Mouse (Mus musculus) common myeloid progenitor, adult 5-6 weeks (primary cell): ENCODE results near the gene Armc7. TPM values are rescaled to one million over a fixed set of nuclear protein-coding genes. Genes with fewer than 3 reads are reported as not detected.
"Not testable (repeated sequence)": the region's sequence is repeated elsewhere in the genome, so short reads cannot be mapped to it uniquely, and the experiment has no call there.

Source experiments
- ATAC-seq: replicated peaks from 2 replicates; pipeline ENCODE4 v1.8.0; 2016; ENCODE audit warnings: low read depth, mild to moderate bottlenecking, moderate TSS enrichment, inconsistent platforms; ENCODE audit not compliant: poor library complexity, severe bottlenecking
- total RNA-seq: library from RNA; stranded (forward); fragments of 200-1000, 187-1606 nt; gene quantifications from 2 replicates; pipeline ENCODE4 v1.2.3, GENCODE M21; 2017

The Armc7 gene
- total RNA-seq, 1 experiment from 2014 or later, result 4.2 TPM

DNA sequence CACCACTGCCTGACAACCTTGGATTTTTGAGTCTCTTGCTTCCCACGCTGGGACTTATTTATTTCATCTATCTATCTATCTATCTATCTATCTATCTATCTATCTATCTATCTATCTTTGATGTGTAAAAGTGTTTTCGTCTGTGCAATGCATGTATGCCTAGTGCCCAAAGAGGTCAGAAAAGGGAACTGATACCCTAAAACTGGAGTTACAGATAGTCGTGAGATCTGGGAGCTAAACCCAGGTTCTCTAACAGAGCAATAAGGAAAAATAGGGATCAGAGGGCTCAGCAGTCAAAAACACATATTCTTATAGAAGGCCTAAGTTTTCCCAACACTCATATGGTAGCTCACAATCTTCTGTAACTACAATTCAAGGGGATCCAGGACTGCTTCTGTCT lies 44.1 kb downstream of the Armc7 start:
- ATAC-seq, result no peak

DNA sequence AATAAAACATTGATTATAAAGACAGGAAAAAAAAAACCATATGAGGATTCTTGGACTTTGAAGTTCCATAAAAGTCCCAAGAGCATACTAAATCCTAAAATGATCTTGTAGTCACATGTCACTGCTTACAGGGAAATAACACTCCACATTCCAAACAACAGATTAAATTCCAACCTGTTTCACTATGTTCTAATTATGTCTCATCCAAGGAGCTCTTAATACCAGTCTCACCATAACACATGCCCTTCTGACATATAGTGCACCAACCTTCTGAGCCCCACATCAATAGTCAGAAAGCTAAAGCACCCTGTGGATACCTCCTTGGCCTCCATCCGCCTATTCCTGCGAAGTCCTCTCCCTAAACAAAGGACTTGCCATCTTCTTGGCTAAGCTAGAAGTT lies 44.8 kb downstream of the Armc7 start:
- ATAC-seq, result no peak

DNA sequence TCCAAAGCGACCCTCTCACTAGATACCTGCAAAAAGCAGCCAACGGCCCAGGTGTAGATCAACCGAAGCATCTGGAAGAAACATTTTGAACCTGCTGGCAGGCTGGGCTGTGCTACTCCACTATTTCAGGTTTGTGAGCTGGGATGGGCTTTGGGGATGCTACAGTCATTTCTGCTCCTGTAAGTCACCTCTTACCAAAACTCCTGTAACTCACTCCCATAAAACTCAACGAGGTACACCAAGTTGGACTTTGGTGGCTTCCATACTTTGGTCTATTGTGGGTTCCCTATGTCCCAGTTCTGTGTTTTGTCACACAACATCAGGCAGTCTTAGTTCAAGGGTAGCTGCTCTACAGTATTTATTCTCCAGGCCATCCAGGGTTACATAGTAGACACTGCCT lies 45.6 kb downstream of the Armc7 start:
- no peak for ATAC-seq

- no peak for ATAC-seq
These were observed 46.8 kb downstream of the Armc7 start for GRCm38 (mm10) chr11:115522238-115522637.

- no peak for ATAC-seq
These were observed 47.2 kb downstream of the Armc7 start for GRCm38 (mm10) chr11:115522703-115523102.

DNA sequence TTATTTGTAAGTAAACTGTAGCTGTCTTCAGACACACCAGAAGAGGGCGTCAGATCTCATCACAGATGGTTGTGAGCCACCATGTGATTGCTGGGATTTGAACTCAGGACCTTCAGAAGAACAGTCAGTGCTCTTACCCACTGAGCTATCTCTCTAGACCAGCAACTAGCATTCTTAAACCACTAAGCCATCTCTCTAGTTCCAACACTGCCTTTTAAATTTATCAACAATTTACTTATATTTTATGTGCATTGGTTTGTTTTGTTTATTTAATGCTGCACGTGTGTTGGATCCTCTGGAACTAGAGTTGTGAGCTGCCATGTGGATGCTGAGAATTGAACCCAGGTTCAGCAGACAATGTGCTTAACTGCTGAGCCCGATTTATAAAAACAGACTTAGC lies 51.0 kb downstream of the Armc7 start:
- not testable (repeated sequence) for ATAC-seq

DNA sequence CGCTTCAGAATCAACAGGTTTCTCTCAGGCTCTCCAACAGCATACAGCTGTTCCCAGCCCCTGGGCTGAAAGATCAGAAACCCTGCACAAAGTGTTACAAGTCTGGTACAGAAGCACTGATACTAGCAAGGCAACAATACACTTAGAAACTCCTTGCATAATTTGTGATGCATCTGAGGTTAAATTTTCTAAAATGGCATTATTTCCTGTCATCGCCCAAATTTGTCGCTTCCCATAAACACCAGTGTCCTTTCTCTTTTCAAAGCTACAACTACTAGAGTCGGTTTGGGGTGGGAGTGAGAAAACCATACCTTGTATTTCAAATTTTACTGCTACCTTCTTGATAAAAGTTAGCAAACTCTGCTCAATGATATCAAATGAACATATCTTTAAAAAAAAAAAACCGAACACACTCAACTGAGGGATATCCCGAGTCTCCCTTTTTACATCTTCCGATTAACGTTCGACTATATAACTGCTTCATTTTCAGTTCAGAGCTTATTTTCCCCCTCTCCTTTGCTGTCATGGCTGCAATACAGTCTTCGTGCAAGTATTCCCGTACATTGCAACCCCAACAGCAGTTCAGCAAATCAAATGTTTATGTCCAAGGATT lies 59.4 kb downstream of the Armc7 start:
- no peak for ATAC-seq

- ATAC-seq, result peak; percentile 6; the same call in 1 of the 2 replicates
These were observed 60.1 kb downstream of the Armc7 start for GRCm38 (mm10) chr11:115535401-115536037.

- ATAC-seq, result peak; percentile 94
These were observed 60.7 kb downstream of the Armc7 start, which contains the start of gene Sumo2 for GRCm38 (mm10) chr11:115536038-115536681. Gene Sumo2 (minus strand): TSS chr11:115536276.

- ATAC-seq, result no peak
These were observed 61.5 kb downstream of the Armc7 start for GRCm38 (mm10) chr11:115536856-115537568.

DNA sequence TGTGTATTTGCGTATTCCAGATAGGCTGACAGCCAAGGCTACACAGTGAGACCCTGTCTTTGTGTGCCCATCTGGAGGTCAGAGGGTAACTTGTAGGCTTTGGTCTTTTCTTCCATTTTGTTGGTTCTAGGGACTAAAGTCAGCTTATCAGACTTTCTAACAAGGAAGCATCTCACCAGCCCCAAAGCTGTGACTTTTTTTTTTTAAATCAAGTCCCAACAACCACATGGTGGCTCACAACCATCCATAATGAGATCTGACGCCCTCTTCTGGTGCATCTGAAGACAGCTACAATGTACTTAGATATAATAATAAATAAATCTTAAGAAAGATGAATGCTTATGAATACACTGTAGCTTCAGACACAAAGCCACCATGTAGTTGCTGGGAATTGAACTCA lies 62.6 kb downstream of the Armc7 start:
- 0 out of 2 replicates have a peak, but pooled peaks have one; percentile 17 for ATAC-seq

Other genes starting within 250 kb of the Armc7 start
- not detected in 2 replicates for gene Grin2c, start 208.4 kb upstream of the Armc7 start, total RNA-seq
- 21.5 and 29.1 TPM in 2 replicates for gene Fdxr, start 198.6 kb upstream of the Armc7 start, total RNA-seq
- 0.73 and 1.6 TPM in 2 replicates for gene Fads6, start 178.0 kb upstream of the Armc7 start, total RNA-seq
- not detected in 2 replicates for gene Otop2, start 168.5 kb upstream of the Armc7 start, total RNA-seq
- gene Ush1g, start 153.6 kb upstream of the Armc7 start, total RNA-seq, result not detected in 2 replicates
- not detected in 2 replicates for gene Otop3, start 140.9 kb upstream of the Armc7 start, total RNA-seq
- 1.9 TPM in 1 of 2 replicates, not detected in the other for gene Hid1, start 107.9 kb upstream of the Armc7 start, total RNA-seq
- 0.18 TPM in 1 of 2 replicates, not detected in the other for gene Cdr2l, start 93.8 kb upstream of the Armc7 start, total RNA-seq
- gene Mrpl58, start 71.9 kb upstream of the Armc7 start, total RNA-seq, result 67.7 and 94.1 TPM in 2 replicates
- gene Atp5h, start 55.7 kb upstream of the Armc7 start, total RNA-seq, result 531 and 684 TPM in 2 replicates
- 12.3 and 15.4 TPM in 2 replicates for gene Kctd2, start 55.5 kb upstream of the Armc7 start, total RNA-seq
- gene Trim80, start 35.1 kb upstream of the Armc7 start, total RNA-seq, result not detected in 2 replicates
- gene Slc16a5, start 13.2 kb upstream of the Armc7 start, total RNA-seq, result not detected in 2 replicates
- gene Nt5c, start 16.2 kb downstream of the Armc7 start, total RNA-seq, result 92.2 and 98.6 TPM in 2 replicates
- 152 and 171 TPM in 2 replicates for gene Jpt1, start 38.7 kb downstream of the Armc7 start, total RNA-seq
- gene Sumo2, start 60.6 kb downstream of the Armc7 start, total RNA-seq, result 592 and 605 TPM in 2 replicates
- gene Nup85, start 88.8 kb downstream of the Armc7 start, total RNA-seq, result 147 and 175 TPM in 2 replicates
- 31.7 and 39.0 TPM in 2 replicates for gene Mrps7, start 128.3 kb downstream of the Armc7 start, total RNA-seq
- gene Gga3, start 128.4 kb downstream of the Armc7 start, total RNA-seq, result 21.3 and 38.2 TPM in 2 replicates
- 20.3 and 26.9 TPM in 2 replicates for gene Mif4gd, start 137.3 kb downstream of the Armc7 start, total RNA-seq
- gene Slc25a19, start 152.6 kb downstream of the Armc7 start, total RNA-seq, result 22.3 and 28.1 TPM in 2 replicates
- gene Grb2, start 232.9 kb downstream of the Armc7 start, total RNA-seq, result 34.7 and 53.5 TPM in 2 replicates